Mouse (Mus musculus): Measurements from ENCODE around the gene Ccsap. TPM values are rescaled to one million over a fixed set of nuclear protein-coding genes. Genes with fewer than 3 reads are reported as not detected.
"Not testable (repeated sequence)": the region's sequence is repeated elsewhere in the genome, so short reads cannot be mapped to it uniquely, and the experiment has no call there.

The Ccsap gene
- total RNA-seq, 2 experiments from 2014 or later, result 8.0 to 11.7 TPM

GRCm38 (mm10) chr8:123840578-123841345 lies 19.2 kb downstream of the Ccsap start:
- ATAC-seq (ENCODE audit: poor library complexity, severe bottlenecking), result no peak

DNA sequence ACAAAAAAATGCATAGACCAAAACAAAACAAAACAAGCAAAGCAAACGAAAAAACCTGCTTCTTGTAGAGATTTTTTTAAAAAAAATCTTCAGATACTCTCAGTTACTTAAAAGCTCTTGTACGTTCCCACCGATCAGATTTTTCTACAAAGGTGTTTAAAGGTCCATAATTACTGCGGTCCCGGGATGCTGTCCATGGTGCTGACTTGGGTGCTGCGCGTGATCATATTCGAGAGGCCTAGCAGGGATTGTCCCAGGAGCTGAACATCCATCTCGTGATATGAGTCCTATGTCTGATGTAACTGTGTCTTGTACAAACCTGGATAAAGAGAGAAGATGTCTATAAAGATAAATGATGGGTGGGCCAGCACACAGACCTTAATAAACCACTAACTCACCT lies 21.5 kb downstream of the Ccsap start:
- ATAC-seq (ENCODE audit: poor library complexity, severe bottlenecking), result no peak

GRCm38 (mm10) chr8:123836354-123836753 lies 23.7 kb downstream of the Ccsap start:
- ATAC-seq (ENCODE audit: poor library complexity, severe bottlenecking), result no peak

GRCm38 (mm10) chr8:123835451-123835850 lies 24.6 kb downstream of the Ccsap start:
- peak; percentile 77; the same call in 1 of the 2 replicates for ATAC-seq (ENCODE audit: poor library complexity, severe bottlenecking)

DNA sequence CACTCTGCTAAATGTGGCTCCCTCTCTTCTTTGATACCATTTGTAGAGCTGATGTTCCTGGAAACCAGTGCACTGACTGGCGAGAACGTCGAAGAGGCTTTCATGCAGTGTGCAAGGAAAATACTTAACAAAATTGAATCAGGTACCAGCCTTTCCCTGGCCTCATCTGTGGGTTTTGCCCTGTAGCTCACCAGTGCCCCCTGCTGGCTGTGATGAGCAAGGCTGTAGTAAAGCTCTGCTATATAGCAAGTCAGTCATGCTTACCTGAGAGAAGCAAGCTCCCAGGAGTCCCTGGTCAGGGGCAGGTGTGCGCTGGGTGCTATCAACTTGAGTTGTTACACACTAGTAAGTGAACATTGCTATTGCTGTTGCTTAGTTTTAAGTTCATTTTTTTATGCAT lies 27.3 kb downstream of the Ccsap start:
- ATAC-seq (ENCODE audit: poor library complexity, severe bottlenecking), result 0 out of 2 replicates have a peak, but pooled peaks have one; percentile 40

DNA sequence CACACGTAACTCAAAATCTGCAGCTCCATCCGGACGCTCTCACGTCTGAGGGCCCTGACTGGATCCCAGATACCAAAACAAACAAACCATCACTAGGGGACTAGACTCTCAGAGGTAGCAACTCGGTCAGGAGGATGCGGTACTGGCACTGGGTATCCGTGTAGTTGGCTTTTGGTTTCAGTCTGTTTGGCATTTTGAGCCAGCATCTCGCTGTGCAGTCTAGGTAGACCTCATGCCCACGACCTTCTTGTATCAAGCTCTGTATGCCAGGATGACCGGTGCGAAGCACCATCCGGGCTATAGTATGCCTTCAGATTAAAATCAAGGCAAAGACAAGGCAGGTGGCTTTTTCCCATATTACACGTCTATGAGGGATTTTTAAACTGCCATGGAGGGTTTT lies 32.5 kb downstream of the Ccsap start:
- ATAC-seq (ENCODE audit: poor library complexity, severe bottlenecking), result no peak

- ATAC-seq (ENCODE audit: poor library complexity, severe bottlenecking), result no peak
These were observed 33.3 kb downstream of the Ccsap start for GRCm38 (mm10) chr8:123826758-123827157.

- no peak for ATAC-seq (ENCODE audit: poor library complexity, severe bottlenecking)
These were observed 34.0 kb downstream of the Ccsap start for GRCm38 (mm10) chr8:123826001-123826400.

DNA sequence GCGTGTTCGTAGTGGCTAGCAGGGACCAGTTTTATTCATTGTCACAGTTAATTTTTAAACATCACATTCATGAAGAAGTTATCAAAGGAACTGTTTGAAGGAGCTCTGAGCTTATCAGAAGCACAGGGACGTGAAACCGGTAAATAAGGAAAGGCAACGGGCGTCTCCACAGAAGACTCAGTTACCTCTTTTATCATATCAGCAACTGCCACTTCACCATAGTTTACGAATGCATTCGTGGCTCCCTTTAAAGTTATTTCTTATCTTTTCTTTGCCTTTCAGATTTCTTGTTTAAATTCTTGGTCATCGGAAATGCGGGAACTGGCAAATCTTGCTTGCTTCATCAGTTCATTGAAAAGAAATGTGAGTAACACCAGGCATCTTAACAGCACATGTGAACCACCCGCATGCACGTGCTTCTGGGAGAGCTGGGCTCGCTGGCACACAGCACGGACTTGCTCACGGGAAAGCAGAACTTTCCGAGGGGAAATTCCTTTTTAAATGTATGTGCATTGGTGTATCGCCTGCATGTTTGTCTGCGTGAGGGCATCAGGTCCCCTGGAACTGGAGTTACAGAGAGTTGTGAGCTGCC lies 36.4 kb downstream of the Ccsap start:
- no peak for ATAC-seq (ENCODE audit: poor library complexity, severe bottlenecking)

GRCm38 (mm10) chr8:123823111-123823510 lies 36.9 kb downstream of the Ccsap start:
- ATAC-seq (ENCODE audit: poor library complexity, severe bottlenecking), result no peak

DNA sequence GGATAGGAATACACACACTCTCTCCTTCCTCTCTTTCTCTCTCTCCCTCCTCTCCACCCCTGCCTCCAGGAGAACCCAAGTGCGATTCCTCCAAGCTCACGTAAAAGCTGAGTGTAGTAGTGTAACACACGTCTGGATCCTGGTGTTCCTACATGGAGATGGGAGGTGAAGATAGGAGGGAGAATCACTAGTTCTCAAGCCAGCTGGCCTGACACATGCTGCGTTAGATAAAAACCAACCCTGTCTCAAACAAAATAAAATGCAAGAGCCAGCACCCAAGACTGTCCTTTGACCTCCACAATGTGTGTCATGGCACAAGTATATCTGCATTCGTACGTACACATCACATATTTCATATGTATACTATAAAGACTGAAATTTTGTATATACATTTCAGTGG lies 39.2 kb downstream of the Ccsap start:
- ATAC-seq (ENCODE audit: poor library complexity, severe bottlenecking), result no peak

DNA sequence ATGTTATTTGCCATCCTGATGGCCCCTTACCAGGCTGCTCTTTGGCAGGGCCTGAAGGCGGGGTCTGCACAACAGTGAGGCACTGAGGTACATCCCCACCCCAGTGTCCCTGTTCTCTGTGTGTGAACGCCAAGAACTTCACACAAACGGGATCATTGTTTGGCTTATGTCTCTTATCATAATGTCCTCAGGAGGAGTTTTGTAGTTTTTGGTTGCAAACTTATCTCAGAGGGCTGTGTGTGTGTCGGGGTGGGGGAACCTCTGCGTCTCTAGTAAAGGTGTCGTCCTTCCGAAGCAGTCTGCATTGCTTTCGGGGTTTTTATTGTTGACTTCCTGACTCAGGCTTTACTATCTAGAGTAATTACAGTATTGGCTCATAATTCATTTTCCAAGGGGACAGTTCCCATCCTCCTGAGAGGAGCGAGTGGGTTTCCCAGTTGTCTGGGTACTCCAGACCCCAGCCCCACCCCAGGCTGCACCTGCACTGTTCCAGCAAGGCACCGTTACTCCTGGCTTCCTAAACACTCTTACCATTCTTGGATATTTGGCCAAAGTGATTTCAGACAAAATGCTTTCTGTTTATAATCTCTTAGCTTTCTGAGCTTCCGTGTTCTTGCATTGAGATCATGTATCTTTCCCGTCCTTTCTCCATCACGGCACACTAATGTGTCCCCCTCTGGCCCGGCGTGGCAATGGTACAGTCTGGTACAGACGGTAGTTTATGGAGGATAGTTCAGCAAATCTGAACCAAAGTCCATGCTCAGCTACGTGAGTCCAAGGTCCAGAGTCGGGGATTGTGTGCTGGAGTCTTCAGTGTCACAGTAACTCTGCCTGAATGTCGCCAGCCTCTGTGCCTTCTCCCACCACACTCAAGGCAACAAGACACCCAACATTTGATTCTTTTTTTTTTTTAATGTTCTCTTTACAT lies 40.1 kb downstream of the Ccsap start:
- ATAC-seq (ENCODE audit: poor library complexity, severe bottlenecking), result no peak

- no peak for ATAC-seq (ENCODE audit: poor library complexity, severe bottlenecking)
These were observed 42.3 kb downstream of the Ccsap start for GRCm38 (mm10) chr8:123817747-123818146.

DNA sequence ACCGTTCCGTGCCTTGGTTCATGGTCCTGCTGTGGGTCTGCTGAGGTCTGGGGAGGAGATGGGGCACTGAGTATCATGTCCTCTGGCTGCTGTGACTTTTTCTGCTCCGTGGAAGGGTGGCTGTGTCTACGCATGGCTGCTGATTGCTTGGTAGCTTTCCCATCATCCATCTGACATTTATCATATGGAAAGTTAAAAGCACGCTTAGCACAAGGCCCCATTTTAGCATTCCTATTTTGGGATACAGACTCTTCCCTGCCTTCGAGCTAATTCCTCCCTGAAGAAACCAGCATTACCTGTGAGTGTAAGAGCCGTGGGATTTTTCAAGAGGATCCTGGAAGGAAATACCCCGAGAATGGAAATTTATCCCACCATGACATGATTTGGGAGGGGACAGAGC lies 43.1 kb downstream of the Ccsap start:
- no peak for ATAC-seq (ENCODE audit: poor library complexity, severe bottlenecking)

DNA sequence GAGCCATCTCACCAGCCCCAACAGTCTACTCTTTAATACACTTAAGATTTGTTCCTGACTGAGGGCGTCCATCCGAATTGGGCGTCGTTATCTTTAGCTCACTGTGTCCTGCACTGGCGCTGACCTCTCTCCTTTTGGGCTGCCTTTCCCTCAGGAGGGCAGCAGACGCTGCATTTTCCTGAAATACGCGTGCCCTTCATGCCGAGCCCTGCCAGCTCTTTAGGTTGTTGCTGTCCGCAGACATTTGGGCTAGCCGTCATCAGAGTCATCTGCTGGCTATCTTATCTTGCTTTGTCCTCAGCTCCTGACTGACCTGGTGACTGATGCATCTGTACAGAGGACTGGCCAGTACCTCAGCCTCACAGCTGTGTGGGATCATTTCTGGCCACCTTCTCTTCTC lies 44.7 kb downstream of the Ccsap start:
- ATAC-seq (ENCODE audit: poor library complexity, severe bottlenecking), result no peak

DNA sequence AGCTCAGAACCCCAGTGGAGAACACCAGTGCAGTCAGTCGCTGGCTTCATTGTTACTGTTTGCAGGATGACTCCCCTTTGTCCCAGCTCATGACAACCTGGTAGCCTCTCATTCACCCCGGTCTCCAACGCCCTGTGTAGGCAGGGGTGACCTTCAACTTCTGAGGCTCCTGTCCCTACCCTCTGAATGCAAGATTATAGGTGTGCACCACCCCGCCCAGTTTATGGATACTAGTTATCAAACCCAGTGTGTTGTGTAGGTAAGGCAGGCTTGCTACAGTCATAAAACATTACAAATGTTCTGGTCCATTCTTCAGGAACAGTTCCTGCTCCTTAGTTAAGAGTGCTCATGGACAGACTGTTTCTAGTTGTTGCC lies 46.1 kb downstream of the Ccsap start:
- no peak for ATAC-seq (ENCODE audit: poor library complexity, severe bottlenecking)

DNA sequence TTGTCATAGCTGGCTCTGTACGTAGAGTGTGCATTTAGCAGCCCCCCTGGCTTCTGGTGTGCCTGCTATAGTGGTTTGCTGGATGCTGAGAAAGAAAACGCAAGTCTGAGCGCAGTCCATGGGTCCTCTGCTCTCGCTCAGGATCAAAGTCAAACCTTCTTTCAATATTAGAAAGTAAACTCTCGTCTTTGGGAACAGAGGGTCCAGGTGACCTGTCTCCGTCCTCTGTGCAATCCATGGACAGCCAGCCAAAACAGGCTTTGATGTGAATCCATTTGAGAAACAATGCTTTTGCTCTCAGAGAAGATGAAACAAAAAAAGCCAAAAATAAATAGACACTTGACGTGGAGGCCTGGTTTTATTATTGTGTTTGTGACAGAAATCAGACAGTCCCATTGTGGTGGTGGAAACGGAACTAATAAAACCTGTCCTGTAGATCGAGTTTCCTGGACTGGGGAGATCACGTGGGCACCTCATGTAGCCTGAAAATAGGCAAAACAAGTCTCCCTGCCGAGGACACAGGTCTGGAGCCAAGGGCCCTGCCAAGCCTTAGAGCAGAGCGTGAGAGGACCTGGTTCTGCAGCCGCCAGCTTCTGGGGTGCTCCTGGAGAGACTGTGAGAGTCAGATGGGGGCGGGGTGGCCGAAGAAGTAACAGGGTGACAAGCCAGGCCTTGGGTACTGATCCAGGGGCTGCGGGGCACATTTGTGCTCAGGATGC lies 46.7 kb downstream of the Ccsap start:
- ATAC-seq (ENCODE audit: poor library complexity, severe bottlenecking), result no peak

DNA sequence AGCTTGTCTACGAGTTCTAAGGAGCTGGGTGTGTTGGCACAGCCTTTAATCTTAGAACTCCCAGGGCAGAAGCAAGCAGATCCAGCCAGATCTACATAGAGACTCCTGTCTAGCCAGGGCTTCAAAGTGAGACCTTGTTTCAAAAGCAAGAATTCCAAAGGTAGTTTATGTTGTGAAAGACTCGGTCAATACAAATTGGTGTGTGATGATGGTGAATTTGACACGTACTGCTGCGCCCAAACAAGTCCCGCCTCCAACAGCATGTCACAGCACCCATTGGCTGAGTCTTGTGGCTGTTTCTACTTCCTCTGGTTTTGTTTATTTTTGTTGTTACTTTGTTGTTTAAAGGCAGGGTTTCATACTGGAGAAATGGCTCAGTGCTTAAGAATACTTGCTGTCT lies 47.8 kb downstream of the Ccsap start:
- ATAC-seq (ENCODE audit: poor library complexity, severe bottlenecking), result no peak

DNA sequence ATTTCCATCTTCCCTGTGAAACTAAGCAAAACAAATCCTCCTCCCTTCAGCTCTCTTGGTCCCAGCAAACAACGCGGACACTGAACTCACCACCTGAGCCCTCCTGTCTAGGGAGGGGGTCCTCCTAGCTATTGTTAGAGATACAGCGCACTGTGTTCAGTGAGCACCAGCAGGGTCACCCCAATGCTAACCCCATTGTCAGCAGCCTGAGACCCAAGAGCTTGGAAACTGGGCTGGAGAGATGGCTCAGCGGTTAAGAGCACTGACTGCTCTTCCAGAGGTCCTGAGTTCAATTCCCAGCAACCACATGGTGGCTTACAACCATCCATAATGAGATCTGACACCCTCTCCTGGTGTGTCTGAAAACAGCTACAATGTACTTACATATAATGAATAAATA lies 50.7 kb downstream of the Ccsap start:
- not testable (repeated sequence) for ATAC-seq (ENCODE audit: poor library complexity, severe bottlenecking)

GRCm38 (mm10) chr8:123808671-123809070 lies 51.3 kb downstream of the Ccsap start:
- no peak for ATAC-seq (ENCODE audit: poor library complexity, severe bottlenecking)
